Mouse (Mus musculus) cerebellum, adult 2 months (tissue): ENCODE measurements at regions not wholly inside any gene's neighbourhood (a gene's known extent, or its start where the extent isn't known, plus 50 kb on each side); places are given as distances from the start of the nearest gene placed in this dataset.

Experiments used
- DNase-seq, 2 experiments: peaks; one replicate each; pipeline ENCODE4 v3.0.0; 2021
- H3K27ac ChIP-seq: fragments of 200-500 bp; 2 replicates; pipeline ENCODE4 v1.5.1; 2012; ENCODE audit warnings: low read length, control low read depth, inconsistent platforms; ENCODE audit not compliant: insufficient read depth
- H3K27me3 ChIP-seq: fragments of 200-500 bp; 2 replicates; pipeline ENCODE4 v1.6.1; 2012; ENCODE audit warnings: inconsistent platforms, mild to moderate bottlenecking, low read length, moderate library complexity; ENCODE audit not compliant: control insufficient read depth, insufficient read depth
- H3K4me1 ChIP-seq: fragments of 200-500 bp; 2 replicates; pipeline ENCODE4 v1.6.1; 2011; ENCODE audit warnings: low read length; ENCODE audit not compliant: control insufficient read depth, insufficient read depth
- H3K4me3 ChIP-seq: fragments of 200-500 bp; replicated peaks from 2 replicates; pipeline ENCODE3; 2011; ENCODE audit warnings: mild to moderate bottlenecking, low read depth, low read length, control low read depth; ENCODE audit not compliant: insufficient read depth
- CTCF ChIP-seq: fragments of 200-500 bp; IDR thresholded peaks from 2 replicates; pipeline ENCODE4 v1.5.1; 2011; ENCODE audit warnings: low read depth, mild to moderate bottlenecking, control low read depth, low read length, moderate library complexity, borderline replicate concordance; ENCODE audit not compliant: insufficient read depth
- POLR2A ChIP-seq: fragments of 200-500 bp; IDR thresholded peaks from 2 replicates; pipeline ENCODE4 v1.6.1; 2011; ENCODE audit warnings: low read length, control low read depth, borderline replicate concordance; ENCODE audit not compliant: insufficient read depth
- WGBS: fragments of 180-500 bp; shearing (Covaris S2); methylation state at CpG from one replicate; pipeline ENCODE4 v1.1.7; 2018; 5-methylcytosine and 5-hydroxymethylcytosine counted together

DNA sequence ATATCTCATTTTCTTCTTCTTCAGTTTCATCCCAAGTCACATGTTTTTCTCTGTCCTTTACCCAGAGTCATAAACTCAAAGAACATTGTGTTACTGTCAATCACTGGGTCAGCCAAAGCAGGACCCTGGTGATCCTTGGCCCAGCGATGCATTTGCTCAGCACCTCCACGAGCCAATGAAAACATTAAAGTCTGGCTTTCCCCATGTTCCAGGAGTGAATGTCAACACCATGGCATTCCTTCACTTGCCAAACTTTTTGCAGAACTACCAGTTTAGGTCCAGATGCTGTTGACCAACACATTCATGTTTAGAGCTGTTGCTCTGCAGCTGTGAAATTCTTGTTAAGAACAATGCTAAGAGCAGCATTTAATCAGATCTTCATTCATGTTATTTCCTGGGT, 135.6 kb downstream of the Isl1 start:
- DNase-seq: no peak
- Histone ChIP-seq H3K4me3 (no peak overlapping the region), H3K27ac (no peak overlapping the region), H3K4me1 (no peaks in the 10 kb centered on the region), H3K27me3 (no peaks in the 10 kb centered on the region)
- no peak for TF ChIP-seq CTCF
- WGBS: 33% methylated on average over 2 of the region's 2 CpGs

DNA sequence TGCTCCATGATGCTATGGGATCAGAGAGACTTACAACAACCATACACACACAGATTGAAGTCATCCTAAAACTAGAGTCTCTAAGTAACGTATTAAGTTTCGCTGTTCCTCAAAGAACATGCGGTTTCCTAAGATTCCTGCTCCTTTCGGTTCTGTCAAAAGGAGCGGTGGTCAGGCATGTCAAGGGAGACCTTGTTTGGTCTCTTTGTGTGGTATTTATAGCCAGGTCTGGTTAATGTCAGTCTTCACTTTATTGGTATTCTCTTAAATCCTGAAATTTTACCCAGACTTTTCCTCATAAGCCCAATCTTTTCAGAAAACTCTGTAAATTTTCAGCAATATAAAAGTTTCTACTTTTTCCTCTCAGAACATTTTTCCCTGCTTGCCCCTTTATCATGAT, 166.5 kb downstream of the Isl1 start:
- no peak overlapping the region for H3K4me3 ChIP-seq
- WGBS: 89% methylated on average over 5 of the region's 5 CpGs
- TF ChIP-seq POLR2A (no peak), CTCF (no peak)
- DNase-seq: no peak
- H3K27ac ChIP-seq: no peak overlapping the region
- H3K27me3 ChIP-seq: no peaks in the 10 kb centered on the region
- no peaks in the 10 kb centered on the region for H3K4me1 ChIP-seq

DNA sequence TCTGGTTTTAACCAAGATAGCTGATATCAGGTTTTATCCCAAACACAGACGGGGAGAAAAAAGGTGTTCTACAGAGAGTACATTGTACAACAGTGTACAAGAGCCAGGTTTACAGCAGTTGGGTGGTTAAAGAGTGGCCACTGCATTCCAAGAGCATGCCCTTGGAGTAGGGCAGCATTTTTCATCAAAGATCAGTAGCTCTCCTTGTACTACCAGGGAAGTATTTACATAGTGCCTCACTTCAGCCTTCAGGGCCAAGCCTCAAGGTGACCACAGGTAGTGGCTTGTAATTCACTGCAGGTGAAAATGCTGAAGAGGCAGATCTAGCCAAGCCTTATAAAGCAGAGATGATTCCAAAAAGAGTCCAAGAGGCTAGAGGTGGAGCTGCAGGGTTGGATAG, 190.8 kb downstream of the Isl1 start:
- Histone ChIP-seq H3K27me3 (no peaks in the 10 kb centered on the region), H3K4me3 (no peak overlapping the region), H3K4me1 (no peaks in the 10 kb centered on the region), H3K27ac (no peak overlapping the region)
- 80% methylated on average over 1 of the region's 1 CpGs for WGBS
- TF ChIP-seq POLR2A (no peak), CTCF (no peak)
- no peak for DNase-seq

DNA sequence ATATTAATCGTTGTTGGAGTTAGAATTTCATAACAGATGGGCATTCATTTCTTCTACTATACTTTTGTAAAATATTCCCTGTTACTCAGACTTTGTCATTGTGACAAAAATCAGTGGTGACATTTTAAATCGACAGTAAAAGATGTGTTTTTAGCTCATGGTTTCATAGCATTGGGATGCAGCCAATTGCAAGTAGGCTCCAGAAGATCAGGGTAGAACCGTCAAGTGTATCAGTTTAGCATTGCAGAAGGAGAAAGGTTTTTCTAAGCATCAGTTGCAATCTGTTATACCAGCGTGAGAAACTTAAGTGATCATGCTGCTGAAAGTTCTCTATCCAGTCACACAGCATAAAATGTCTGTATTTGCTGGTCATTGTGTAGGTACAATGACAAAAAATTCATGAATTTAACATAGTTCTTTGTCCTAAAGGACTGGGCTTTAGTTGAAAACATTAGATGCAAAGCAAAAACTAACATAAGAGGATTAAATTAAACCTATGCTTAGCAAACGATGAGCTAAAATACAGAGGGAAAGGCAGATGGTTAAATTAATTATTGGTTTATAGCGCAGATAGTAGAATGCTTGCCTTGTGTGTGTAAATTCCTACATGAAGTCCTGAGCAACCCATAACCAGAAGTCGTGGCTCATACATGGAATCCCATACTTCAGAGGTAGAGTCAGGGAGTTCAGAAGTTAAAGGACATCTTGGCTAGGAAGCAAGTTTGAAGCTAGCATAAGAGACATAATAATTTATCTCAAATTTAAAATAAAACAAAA, 198.3 kb downstream of the Isl1 start:
- Histone ChIP-seq H3K27me3 (no peaks in the 10 kb centered on the region), H3K27ac (no peak overlapping the region), H3K4me1 (no peaks in the 10 kb centered on the region), H3K4me3 (no peak overlapping the region)
- DNase-seq: no peak
- no peak for TF ChIP-seq CTCF
- no peak for TF ChIP-seq POLR2A
- 49% methylated on average over 7 of the region's 7 CpGs for WGBS

DNA sequence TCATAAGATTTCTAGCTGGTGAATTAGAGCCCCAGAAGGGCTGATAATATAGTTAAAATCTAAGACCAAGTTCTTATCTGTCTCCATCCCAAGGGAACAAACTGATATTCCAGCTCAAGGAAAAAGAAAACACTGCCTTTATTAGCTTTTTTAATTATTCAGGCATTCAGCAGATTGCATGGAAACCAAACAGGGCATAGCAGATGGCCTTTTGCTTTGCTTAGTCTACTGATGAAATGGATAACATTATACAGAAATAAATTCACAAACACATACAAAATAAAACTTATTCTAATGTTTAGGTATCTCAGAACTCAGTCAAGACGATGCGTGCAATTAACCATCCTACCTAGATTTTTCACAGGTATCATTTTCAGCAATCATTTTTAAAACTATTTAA, 198.9 kb downstream of the Isl1 start:
- 97% methylated on average over 2 of the region's 2 CpGs for WGBS
- Histone ChIP-seq H3K4me3 (no peak overlapping the region), H3K27me3 (no peaks in the 10 kb centered on the region), H3K4me1 (no peaks in the 10 kb centered on the region), H3K27ac (no peak overlapping the region)
- no peak for TF ChIP-seq POLR2A
- TF ChIP-seq CTCF: no peak
- DNase-seq: no peak

DNA sequence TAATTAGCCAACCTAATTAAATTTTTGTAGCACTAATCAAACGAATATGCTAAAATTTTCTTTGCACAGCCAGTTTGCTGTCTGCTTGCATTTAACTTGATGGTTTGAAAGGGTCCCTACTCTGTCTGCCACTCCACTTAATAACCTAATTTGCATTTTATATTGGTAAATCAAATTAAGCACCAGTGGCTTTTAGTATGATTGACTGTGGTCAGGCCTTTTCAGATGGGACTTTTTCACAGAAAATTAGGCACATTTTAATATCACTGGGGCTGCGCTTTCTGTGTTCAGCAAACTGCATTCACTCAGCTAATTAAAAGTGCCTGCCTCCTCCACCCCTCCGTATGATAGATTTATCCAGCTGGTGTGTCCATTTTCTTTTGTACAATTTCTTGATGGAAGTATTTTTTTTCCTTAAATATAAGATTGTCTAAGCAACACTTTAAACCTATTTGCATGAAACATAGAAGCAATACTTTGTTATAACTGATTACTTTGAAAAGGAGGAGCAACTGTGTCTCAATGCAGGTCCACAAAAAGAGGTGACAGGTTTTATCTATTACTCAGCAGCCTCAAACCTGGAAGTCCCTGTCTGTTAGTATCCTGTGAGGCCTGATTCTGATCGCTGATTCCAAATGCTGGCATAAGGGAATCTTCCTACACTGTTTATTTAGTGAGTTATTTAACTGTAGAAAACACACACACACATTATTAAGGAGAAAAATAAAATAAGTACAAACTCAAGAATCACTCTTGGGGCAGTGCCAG, 221.8 kb downstream of the Isl1 start:
- TF ChIP-seq POLR2A (no peak), CTCF (no peak)
- Histone ChIP-seq H3K4me3 (no peak overlapping the region), H3K27me3 (no peaks in the 10 kb centered on the region), H3K4me1 (no peaks in the 10 kb centered on the region), H3K27ac (no peak overlapping the region)
- no peak for DNase-seq
- 18% methylated on average over 4 of the region's 4 CpGs for WGBS

DNA sequence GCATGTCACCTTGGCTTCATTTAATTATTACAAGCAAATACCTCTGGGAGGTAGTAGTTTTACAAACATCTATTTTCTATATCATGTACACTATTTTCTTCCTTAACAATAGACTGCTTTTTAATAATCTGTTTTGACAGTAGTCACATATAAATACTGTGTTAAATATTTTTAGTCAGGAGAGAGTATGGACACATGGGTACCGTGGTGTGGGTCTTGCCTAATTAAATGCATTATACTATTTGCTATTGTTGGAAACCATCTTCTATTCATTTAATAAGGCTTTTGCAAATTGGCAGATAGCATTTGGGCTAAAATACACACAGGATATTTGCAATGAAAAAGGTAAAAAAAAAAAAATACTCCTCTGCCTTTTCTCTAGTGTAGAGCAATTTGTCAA, 222.3 kb downstream of the Isl1 start:
- Histone ChIP-seq H3K4me1 (no peaks in the 10 kb centered on the region), H3K27me3 (no peaks in the 10 kb centered on the region), H3K4me3 (no peak overlapping the region), H3K27ac (no peak overlapping the region)
- no peak for DNase-seq
- 29% methylated on average over 1 of the region's 1 CpGs for WGBS
- no peak for TF ChIP-seq CTCF
- TF ChIP-seq POLR2A: no peak

DNA sequence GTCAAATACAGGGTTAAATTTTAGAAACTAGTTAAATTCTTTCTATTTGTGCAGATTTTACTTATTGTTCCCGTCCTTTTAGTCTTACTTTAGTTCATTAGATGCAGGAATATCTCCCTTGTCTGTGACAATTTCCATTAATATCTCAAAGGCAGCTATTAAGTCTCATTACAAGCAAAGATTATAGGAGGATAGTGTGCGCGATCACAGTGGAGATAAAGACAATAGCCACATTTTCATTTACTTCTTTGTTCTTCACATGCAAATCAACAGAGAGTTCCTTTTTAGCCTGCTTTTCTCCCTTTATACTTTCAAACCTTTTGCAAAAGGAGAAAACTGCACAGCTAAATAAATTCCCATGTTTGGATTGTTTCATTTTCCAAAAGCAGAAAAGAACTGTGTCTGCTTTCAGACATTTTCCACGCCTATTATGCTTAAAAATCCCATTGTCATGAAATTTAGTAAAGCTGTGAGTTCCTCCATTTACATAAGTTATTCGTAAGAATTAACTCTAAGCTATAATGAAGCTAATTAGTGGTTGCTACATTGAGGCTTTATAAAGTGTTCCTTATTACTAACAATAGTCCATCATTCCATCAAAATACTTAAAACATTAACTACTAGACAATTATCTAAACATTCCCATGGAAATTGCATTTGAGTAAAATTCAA, 252.4 kb downstream of the Isl1 start:
- Histone ChIP-seq H3K27me3 (no peaks in the 10 kb centered on the region), H3K4me1 (no peaks in the 10 kb centered on the region), H3K27ac (no peak overlapping the region), H3K4me3 (no peak overlapping the region)
- DNase-seq: no peak
- WGBS: 61% methylated on average over 5 of the region's 5 CpGs
- TF ChIP-seq CTCF: no peak
